8 mouse cellular contexts compared by ENCODE assay signal in genomic region chr1:59763164-59763768, GRCm38 (mm10). TPM values are rescaled to one million over a fixed set of nuclear protein-coding genes. Genes with fewer than 3 reads are reported as not detected.
DNase-seq lines count a peak whose midpoint lies in the region; ATAC-seq and TF ChIP-seq lines count a peak whose summit lies in the region.

Bmpr2 (plus strand) TSS chr1:59763400.

- TF ChIP-seq CTCF in gastrocnemius, adult 2 months (IDR thresholded peaks at IDR 0.05), result peak; percentile 42

- peak; percentile 66 for ATAC-seq in common myeloid progenitor, adult 5-6 weeks (replicated peaks; ENCODE audit: low read depth, poor library complexity, severe bottlenecking)
- ATAC-seq in hindbrain, embryonic 16.5 days, result peak; percentile 94

- no peaks in the 10 kb centered on the region for H3K36me3 ChIP-seq in hindbrain, embryonic 16.5 days (ENCODE audit: control insufficient read depth, insufficient read depth, low read length)

- H3K27me3 ChIP-seq in hindbrain, embryonic 16.5 days (replicated peaks; ENCODE audit: control insufficient read depth, insufficient read depth, low read length), result no peaks in the 10 kb centered on the region

- H3K4me1 ChIP-seq in hindbrain, embryonic 16.5 days (ENCODE audit: control insufficient read depth, insufficient read depth, low read depth, low read length), result peaks cover 15% of the 10 kb centered on the region

- under 1% methylated on average over 56 of the region's 75 CpGs for whole genome bisulfite sequencing in hindbrain, embryonic 16.5 days

- intact Hi-C loops in gastrocnemius, adult 2 months (cut with DNase I), result loop anchor here (5.0 kb wide), 1 partner anchor 74 kb away; no protein-coding TSS in a partner anchor

- peak within 1 kb of the TSS; percentile 75 for H3K4me2 ChIP-seq in hindbrain, embryonic 16.5 days (ENCODE audit: low read length)

- peak within 1 kb of the TSS; percentile 99 for H3K27ac ChIP-seq in gastrocnemius, adult 2 months
- peak within 1 kb of the TSS; percentile 97 for H3K27ac ChIP-seq in hindbrain, embryonic 16.5 days (ENCODE audit: low read depth, low read length)

- H3K9me3 ChIP-seq in hindbrain, embryonic 16.5 days (ENCODE audit: control insufficient read depth, low read length), result no peaks in the 10 kb centered on the region

- peak within 1 kb of the TSS; percentile 83 for H3K9ac ChIP-seq in hindbrain, embryonic 16.5 days (ENCODE audit: low read depth, low read length)

- DNase-seq in ZHBTc4 (ENCODE audit: low read depth, low spot score), result peak; percentile 92
- peak; percentile 95 for DNase-seq in gastrocnemius, adult 2 months
- peak; percentile 73 to 87 for DNase-seq in left cerebral cortex, adult 18-20 months (ENCODE audit: low spot score in 2 of 2)
- DNase-seq in lung, postnatal 4 days, result peak; percentile 91 to 96
- peak; percentile 93 for DNase-seq in retina, postnatal 1 day
- DNase-seq in urinary bladder, adult 18-20 months (ENCODE audit: low spot score in 2 of 2), result peak; percentile 81 to 86

- H3K4me3 ChIP-seq in gastrocnemius, adult 2 months, result peak within 1 kb of the TSS; percentile 92
- peak within 1 kb of the TSS; percentile 64 for H3K4me3 ChIP-seq in hindbrain, embryonic 16.5 days (ENCODE audit: low read length)

RNA-seq across cellular contexts. Expression of gene Bmpr2, which starts in this region (rescaled TPM):
- total RNA-seq in common myeloid progenitor, adult 5-6 weeks (2017), result 15.8 and 19.0 TPM in 2 replicates
- total RNA-seq in gastrocnemius, adult 2 months (2021), result 10 to 100 TPM; 46.8 to 47.8 TPM
- 9.6 and 10.1 TPM in 2 replicates for polyA plus RNA-seq in hindbrain, embryonic 16.5 days (2015; fragmentation: Nextera tagmentation; extraction: Ambion mirVana)
- total RNA-seq in left cerebral cortex, adult 18-20 months (2021), result 10 to 100 TPM; 90.8 to 91.0 TPM

Comparison
In these comparisons a context has a peak if more than half of its experiments do, and no peak if none do; other contexts are left out.
1. Peak in every context shown above with its lines: DNase-seq, ATAC-seq, H3K4me3 ChIP-seq and H3K27ac ChIP-seq.